Mouse (Mus musculus) thymus, adult 2 months (tissue): ENCODE data around the gene Ola1.

Experiments
- CTCF ChIP-seq: fragments of 200-500 bp; IDR thresholded peaks from 2 replicates; pipeline ENCODE4 v1.5.1; 2012; ENCODE audit warnings: mild to moderate bottlenecking, control low read depth, low read length, moderate library complexity, borderline replicate concordance; ENCODE audit not compliant: control insufficient read depth, poor library complexity, insufficient read depth; ENCODE audit errors: extremely low read depth
- POLR2A ChIP-seq: fragments of 200-500 bp; IDR thresholded peaks from 2 replicates; pipeline ENCODE4 v1.6.1; 2012; ENCODE audit warnings: mild to moderate bottlenecking, low read length, control low read depth, moderate library complexity; ENCODE audit not compliant: control insufficient read depth, poor library complexity, insufficient read depth; ENCODE audit errors: extremely low read depth

- no peak for TF ChIP-seq CTCF
- no peak for TF ChIP-seq POLR2A
These were observed 72.6 kb downstream of the Ola1 start for GRCm38 (mm10) chr2:73146111-73146510.
